Mouse (Mus musculus) lung, adult 10 weeks (tissue): ENCODE results near the gene Tmem110. TPM values are rescaled to one million over a fixed set of nuclear protein-coding genes. Genes with fewer than 3 reads are reported as not detected.

Experiments
- polyA plus RNA-seq: library from polyadenylated mRNA; stranded (reverse); fragments of 350-450 nt; fragmentation: Illumina TruSeq; extraction: RNeasy Lipid Tissue Mini Kit (QIAGEN cat#74804); gene quantifications from one replicate; pipeline ENCODE4 v1.2.3, GENCODE M21; 2014; ENCODE audit warnings: low read depth, low replicate concordance; ENCODE audit not compliant: insufficient read depth

Tmem110 gene
- 25.9 TPM for polyA plus RNA-seq

DNA sequence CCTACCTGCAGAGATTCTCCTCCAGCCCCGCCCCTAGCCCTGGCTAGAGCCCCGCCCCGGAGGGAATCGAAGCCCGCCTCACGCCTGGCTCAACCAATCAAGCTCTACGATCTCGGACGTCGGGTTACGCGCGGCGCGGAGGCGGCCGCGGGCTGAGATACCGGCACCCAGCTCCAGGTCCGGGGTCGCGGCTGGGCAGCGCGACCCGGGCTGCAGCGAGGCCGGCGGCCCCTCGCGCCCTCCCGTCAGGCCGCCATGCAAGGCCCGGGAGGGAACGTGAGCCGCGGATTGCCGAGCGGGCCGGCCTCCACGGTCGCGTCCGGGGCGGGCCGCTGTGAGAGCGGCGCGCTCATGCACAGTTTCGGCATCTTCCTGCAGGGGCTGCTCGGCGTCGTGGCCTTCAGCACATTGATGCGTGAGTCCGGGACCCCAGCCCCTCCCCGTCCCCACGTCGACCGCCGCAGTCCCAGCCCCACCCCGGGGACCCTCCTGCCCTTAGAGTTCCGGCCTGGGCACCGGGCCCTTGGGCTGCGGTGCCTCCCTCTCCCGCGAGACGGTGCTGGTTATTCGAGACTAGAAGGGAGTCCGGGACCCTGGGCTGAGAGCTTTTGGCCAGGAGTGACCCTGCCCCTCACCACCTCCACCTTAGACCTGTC lies at the start of gene Tmem110:
Tmem110 (plus strand) TSS at position 115 of the 656 bp plus-strand sequence.

GRCm38 (mm10) chr14:30878958-30879571 lies 53.7 kb downstream of the Tmem110 start, which contains the start of gene Mustn1:
Mustn1 (plus strand) TSS chr14:30879200.

GRCm38 (mm10) chr14:30886204-30886603 lies 60.8 kb downstream of the Tmem110 start, which contains the start of gene Itih4:
Itih4 (plus strand) TSS chr14:30886476.

DNA sequence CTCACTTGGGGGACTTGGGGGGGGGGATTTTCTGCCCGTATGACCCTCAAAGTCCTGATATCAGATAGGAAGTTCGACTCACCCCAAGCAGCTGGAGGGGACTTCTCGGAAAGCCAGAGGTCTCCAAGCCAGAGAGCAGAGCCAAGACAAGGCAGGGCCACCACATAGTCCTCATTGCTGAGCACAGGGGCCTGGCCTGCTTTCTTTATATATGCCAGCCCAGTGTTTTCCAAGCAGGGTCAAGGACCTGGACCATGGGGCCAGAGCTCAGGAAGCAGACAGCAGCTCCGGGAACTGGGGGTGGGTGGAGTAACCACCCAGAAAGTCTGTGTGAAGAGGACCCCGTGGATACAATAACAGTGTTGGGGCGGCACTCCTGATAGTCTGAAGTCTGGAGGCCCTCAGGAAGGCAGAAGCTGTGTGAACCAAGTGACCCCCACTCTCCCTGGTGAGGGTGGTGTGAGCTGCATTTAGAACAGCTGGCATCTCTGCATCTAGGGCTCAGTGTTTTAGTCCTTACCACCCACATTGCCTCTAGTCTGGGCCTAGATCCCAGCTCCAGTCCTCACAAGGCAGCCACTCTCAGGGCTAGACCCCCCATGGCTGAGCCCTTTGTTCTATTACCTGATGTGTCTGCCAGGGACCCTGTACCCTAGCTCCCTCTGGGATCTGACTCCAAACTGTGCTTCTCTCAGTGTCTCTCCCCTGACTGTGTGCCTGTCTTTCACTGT lies 98.2 kb downstream of the Tmem110 start, which contains the start of gene Itih3:
Itih3 (minus strand) TSS at position 386 of the 731 bp plus-strand sequence.

Other genes starting within 250 kb of the Tmem110 start
- gene Prkcd, start 199.4 kb upstream of the Tmem110 start, polyA plus RNA-seq, result 50.1 TPM
- 8.4 TPM for gene Rft1, start 171.2 kb upstream of the Tmem110 start, polyA plus RNA-seq
- gene Sfmbt1, start 110.7 kb upstream of the Tmem110 start, polyA plus RNA-seq, result 2.6 TPM
- gene Mustn1, start 53.6 kb downstream of the Tmem110 start, polyA plus RNA-seq, result 49.9 TPM
- gene Itih4, start 60.9 kb downstream of the Tmem110 start, polyA plus RNA-seq, result 72.1 TPM
- 0.75 TPM for gene Itih3, start 98.2 kb downstream of the Tmem110 start, polyA plus RNA-seq
- gene Itih1, start 117.7 kb downstream of the Tmem110 start, polyA plus RNA-seq, result 1.0 TPM
- 3.6 TPM for gene Nek4, start 125.8 kb downstream of the Tmem110 start, polyA plus RNA-seq
- gene Glt8d1, start 175.8 kb downstream of the Tmem110 start, polyA plus RNA-seq, result 47.2 TPM
- 296 TPM for gene Spcs1, start 176.1 kb downstream of the Tmem110 start, polyA plus RNA-seq
- 10.1 TPM for gene Pbrm1, start 193.5 kb downstream of the Tmem110 start, polyA plus RNA-seq
- gene Gnl3, start 193.6 kb downstream of the Tmem110 start, polyA plus RNA-seq, result 24.8 TPM